Mouse (Mus musculus) kidney, adult 8-10 months (tissue): ENCODE measurements around the gene Map2k6.
A peak's percentile ranks its signal among the peaks of the same experiment; 100 is the strongest.

ENCODE experiments used
- DNase-seq, 2 experiments: peaks; one replicate each; pipeline ENCODE4 v3.0.0; 2022

Map2k6 gene

DNA sequence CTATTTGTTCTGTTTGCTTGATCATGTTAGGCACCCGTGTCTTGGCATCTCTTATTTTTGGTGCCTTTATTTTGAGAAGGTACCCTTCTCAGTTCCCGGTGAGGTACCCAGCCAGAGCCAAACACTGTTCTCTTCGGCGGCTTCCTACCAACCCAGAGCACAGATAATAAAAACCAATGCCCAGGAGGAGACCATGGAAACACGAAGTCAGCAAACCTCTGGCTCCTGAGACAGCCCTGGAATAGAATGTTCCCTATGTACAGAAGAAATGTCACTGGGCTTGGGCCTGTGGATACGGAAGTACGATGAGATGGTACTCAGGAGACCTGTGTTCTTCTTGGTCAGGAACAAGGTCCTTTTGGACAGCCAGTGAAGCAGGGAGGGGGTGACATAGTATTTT lies 89.4 kb downstream of the Map2k6 start:
- no peak for DNase-seq

DNA sequence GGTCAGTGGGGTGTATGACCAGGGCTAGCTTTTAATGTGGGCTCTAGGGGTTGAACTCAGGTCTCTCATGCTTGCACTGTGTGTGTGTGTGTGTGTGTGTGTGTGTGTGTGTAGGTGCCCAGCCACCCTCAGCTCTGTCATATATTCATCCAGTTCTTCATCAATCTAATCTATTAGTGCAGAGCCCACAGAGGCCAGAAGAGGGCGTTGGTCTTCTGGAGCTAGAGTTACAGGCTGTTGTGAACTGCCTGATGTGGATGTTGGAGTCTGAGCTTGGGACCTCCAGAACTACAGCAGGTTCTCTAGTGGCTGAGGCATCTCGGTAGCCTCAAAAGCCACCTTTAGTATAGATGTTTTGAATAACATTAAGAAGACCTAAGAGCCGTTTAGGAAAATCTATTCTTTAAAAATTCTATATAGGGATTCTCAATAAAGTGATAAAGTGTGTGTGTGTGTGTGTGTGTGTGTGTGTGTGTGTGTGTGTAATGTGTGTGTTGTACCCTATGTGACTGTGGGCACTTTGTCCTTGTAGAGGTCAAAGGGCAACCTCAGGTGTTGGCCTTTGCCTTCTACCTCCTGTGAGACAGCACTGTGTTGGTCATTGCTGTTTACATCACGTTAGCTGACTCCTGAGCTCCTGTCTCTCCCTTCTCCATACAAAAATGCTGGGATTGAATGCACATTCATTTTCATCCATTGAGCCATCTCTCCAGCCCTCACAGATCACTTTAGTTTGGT lies 96.6 kb downstream of the Map2k6 start:
- DNase-seq, result no peak

DNA sequence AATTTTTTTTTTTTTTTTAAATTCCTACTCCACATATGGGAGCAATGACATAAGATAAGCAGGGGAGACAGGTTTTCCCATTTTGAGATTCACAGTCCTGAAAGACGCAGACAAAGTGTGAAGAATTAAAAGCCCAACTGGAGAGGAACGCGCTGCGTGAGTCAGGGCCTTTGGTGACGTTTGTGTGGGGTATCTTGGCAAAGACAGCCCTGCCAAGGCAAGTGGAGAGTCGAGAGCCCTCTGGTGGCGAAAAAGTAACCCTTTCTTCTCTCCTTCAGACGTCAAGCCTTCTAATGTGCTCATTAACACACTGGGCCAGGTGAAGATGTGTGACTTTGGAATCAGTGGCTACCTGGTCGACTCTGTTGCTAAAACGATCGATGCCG lies 97.1 kb downstream of the Map2k6 start:
- DNase-seq, result peak; percentile 55 to 67

DNA sequence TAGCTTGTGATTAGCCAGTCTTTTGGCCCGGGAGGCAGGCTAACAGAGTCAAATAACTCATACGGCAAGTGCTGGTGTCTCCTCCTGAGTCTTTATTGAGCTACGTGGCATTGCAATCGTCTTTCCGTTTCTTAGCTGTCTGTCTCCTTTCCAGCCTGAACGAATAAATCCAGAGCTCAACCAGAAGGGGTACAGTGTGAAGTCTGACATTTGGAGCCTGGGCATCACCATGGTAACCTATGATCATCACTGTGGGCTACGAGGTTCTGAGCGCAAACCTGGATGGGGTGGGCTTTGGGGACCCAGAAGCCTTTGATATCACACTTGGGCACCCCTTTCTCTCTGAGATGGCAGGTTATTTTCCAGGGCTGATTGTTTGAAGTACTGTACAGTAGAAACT lies 98.8 kb downstream of the Map2k6 start:
- no peak for DNase-seq

DNA sequence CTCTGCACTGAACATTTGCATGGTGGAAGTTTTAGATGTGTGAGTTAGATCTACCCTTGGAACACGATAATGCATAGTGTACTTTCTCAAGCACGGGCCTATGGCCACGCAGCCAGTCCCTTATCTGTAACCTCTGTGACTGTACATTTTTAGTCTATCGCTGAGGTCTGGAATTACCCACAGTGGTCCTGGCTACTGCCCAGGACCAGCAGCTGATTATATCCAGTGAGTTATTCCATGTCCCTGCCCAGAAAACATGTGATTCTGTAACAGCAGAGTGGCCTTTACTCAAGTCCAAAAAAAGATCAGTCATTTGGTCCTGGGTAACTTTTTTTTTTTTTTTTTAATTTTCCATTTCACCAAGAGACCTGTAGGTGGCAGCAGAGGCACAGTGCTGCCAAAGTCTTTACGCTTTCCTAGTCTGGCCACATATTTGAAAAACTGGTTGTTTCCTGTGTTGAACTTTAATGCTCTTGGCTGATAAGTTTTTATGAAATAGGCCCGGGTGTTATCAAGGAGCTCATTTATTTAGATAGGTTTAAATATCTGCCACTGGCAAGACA lies 99.8 kb downstream of the Map2k6 start:
- peak; percentile 52 to 66 for DNase-seq

DNA sequence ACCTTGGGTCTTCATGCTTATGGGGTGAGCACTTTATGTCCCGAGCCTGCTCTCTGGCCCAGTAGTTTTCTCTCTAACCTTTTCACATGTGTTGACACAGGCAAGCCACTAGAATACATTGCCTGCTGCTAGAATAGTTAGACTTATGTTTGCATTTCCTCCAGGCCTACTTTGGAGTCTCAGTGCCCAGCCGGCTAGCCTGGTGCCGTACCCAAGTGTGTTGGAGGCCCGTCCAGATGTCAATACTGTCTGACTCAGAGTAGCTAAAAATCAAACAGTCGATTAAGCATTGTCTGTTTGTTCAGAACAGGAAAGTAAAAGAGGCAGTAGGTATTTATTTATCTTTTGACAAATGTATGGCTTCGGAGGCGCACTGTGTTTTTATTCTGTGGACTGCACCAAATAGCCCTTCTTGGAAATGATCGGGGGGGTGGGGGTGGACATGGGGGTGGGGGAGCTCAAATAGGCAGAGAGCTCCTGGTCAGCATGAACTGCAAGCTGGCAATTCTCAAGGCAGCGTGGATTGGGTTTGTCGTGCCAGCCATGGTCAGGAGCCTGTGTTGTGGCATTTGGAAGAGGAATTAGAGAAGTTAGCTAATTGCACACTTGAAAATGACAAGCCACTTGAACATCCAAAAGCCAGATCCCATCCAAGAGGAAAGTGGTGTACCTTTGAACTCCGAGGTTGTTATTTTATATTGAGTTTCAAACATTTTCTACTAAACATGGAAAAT lies 104.2 kb downstream of the Map2k6 start:
- no peak for DNase-seq

DNA sequence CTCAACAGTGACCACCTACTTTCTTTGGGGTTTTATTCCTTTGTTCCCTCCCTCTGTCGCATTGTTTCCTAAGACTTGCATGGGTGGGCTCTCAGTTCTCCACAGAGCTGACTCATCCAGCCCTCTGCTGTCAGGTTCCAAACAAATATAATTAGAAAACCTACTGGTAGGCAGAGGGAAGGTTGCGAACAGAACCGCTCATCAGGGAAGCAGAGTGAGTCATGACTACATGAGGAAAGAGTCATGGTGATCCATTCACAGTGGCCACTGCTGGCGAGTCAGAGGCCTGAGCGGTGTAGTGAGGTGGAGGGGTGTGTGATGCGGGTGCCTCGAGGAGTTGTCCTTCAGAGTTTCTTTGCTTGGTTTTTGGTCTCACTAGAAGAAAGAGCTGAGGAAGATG lies 112.5 kb downstream of the Map2k6 start:
- DNase-seq, result no peak

DNA sequence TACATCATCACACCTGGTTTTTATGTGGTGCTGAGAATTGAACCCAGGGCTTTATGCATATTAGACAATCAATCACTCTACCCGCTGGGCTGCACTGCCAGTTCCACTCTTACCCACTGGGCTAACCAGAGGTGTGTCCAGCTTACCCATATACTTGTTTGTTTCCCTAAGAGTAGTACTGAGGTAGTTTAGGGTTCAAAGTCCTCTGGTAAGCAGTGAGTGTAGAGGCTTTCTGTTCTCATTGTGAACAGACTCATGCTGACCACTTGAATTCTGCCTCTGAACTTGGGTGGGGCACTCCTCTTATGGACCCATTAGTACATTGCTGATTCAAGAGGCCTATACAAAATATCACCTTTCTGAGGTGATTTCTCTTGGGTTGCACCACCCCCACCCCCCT lies 119.7 kb downstream of the Map2k6 start:
- DNase-seq, result no peak

DNA sequence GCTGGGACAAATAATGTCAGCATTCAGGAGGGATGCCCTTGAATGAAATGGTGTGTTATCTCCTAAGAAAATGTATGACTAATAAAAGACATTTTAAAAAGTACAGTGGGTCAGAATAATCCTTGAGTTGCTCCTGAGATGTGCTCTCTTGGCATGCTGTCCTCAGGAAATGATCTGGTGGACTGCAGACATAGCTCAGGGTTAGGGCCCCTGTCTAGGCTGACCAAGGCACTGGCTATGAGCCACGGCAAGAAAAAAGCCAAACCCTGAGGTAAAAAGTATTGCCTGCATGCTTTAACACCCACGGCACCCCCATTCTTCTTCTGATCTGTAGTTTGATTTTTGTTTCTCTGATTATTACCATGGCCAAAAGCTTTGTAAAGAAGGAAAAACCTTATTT lies 124.0 kb downstream of the Map2k6 start:
- DNase-seq, result no peak

DNA sequence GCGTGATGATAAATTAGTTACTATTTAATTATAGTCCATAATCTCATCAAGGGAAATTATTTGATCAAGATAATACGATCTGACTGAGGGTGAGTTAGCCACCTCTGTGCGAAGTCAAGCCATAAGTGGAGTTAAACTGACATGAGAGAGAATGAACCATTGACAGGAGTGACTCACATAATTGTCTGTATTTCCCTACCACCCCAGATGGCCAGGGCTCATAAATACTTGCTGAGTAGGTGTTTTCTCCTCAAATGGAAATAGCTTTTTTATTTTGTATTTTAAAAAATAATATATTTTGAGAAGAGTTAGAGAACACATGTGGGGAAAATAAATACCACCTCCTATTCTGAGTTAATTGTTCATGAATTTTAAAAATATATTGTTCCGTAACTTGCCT lies 127.2 kb downstream of the Map2k6 start:
- DNase-seq, result no peak

DNA sequence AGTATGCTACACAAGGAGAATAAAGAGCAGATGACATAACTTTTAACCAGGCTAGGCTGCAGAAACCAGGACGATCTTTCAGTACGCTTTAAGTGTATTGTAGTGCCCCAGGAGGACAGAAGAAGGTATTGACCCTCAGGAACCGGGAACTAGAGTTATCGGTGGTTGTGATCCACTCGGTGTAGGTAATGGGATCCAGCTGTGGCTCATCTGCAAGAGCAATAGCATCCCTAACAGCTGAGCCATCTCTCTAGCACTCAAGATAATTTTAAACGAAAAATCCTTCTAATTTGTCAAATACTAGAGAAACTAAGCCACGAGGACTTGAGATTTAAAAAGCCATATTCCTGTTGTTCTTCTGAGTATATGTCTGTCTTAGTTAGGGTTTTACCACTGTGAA lies 132.2 kb downstream of the Map2k6 start:
- DNase-seq, result no peak

DNA sequence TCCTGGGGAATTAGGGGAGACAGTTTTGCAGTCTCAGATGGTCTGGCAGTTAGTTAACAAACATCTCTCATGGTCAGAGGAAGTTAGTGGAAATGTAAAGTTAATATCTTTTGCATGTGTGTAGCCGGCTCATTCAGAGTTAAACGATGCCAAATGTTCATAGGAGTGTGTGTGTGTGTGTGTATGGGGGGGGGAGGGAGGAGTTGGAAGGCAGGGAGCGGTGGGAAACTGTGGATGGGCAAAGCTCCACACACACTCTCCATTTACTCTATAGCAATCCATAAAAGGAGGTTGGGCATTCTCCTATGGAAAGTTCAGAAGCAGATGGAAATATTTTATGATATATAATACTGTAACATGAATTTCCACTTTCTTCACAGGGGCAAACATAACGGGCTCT lies 135.9 kb downstream of the Map2k6 start:
- no peak for DNase-seq

DNA sequence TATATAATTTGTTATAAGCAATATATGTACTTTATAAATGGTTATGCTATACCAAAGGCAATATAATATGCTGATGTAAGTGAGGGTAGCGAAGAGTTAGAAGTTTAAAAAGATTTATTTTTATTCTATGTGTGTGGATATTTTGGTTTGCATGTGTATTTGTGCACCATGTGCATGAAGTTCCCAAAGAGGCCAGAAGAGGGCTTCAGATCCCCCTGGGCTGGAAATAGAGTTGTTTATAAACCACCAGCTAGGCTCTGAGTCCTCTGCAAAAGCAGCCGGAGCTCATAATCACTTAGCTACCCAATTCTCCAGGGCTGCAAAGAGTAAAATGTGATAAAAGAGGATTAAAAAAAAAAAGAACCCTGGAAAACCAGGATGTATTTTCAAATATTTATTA lies 137.6 kb downstream of the Map2k6 start:
- DNase-seq, result no peak

DNA sequence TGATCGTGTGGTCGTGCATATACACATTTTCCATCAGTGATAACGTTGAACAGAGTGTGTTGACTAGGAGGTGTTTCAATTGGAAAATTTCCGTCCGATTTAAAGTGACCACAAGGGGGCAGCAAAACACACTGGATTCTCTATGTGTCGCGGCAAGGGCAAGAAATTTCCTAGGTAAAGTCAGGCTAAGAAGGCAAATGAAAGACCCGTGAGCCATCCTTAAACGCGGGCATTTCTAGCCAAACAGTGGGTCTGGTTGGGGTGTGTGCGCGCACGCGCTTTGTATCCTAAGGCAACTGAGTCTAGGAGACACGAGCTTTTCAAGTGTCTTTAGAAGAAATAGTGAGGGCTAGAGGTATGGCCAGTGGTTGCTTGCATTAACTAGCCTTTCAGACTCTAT lies 138.7 kb downstream of the Map2k6 start:
- peak; percentile 53 to 83 for DNase-seq

DNA sequence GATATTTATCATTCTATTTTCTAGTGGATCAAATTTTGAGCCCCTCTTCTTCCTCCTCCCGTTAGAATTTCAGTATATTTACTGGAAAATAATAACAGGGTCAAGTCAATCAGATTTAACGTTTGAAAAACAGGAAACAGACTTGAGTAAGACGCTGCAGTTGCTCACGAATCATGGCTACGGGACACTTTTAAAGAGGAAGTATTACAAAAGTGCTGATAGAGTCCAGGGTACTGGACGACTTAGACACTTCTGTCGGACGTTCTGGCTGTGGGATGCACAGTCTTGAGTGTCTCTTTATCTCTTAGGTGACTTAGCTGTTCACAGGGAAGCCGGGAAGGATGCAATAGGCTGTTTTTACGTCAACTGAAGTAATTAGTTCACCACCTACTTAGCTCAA lies 139.3 kb downstream of the Map2k6 start:
- no peak for DNase-seq

DNA sequence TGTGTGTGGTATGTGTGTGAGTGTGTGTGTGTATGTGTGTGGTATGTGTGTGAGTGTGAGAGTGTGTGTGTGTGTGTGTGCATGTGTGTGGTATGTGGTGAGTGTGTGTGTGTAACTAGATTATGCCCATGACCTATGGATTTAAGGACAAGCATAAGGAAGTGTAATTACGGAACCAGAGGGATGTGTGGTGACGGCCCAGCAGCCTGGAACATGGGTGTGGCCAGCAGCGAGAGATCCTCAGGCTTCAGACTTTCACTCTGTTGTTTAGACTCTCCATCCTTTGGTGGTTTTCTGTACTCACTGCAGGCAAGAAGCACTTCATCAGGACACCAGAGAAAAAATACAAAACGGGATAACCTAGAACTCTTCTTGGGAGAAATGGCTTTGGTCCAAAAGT lies 143.0 kb downstream of the Map2k6 start:
- no peak for DNase-seq

DNA sequence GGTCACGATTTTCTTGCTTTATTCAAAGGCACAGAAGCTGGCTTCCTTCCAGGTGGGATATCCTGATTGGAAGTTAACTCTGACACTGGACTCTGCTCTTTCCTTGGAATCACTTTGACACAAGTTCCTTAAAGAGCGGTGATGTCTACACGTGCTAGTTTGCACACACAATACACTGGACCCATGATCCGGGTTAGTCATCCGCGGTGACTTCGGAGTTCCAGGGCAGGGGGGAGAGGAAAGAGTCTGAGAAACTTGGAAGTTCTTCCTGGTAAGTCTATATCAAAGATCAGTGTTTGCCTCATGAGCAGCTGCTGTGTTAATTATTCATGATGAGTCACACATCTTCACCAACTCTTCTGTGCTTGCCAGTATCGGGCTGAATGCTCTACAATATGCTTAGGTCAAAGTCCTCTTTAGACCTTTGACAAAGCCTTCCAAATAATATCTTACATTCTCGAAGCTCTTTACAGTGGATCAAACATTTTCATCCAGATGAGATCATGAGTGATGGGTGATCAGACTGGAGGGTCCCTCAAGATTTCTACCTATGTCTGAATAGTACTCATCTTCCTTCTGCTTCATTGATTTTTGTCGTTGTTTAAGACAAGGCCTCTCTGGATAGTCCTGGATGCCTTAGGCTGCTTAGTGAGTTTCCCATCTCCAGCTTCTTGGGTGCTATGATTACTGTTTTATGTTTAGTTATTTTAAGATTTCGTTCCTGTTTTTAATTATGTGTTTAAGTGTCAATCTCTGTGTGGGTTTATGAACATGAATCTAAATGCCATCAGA lies 145.7 kb downstream of the Map2k6 start:
- DNase-seq, result peak; percentile 50 to 52

DNA sequence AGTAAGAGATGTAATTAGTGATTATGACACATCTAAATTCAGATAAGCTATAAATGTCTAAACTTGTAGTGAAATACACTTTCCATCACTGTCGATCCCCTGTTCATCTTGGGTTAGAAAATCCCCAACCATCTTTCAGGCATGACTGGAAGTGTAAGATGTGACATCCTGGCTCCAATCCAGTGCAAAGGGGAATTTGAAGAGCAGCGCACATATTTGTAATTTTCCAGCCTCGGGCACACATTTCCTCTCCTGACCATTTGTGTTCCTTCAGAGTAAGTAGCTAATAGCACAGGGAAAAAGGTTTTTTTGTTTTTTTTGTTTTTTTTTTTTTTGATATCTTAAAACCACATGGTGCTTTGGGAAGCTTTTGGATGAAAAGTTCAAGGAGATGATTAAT lies 146.5 kb downstream of the Map2k6 start:
- DNase-seq, result peak in 1 of 2 experiments; percentile 19

DNA sequence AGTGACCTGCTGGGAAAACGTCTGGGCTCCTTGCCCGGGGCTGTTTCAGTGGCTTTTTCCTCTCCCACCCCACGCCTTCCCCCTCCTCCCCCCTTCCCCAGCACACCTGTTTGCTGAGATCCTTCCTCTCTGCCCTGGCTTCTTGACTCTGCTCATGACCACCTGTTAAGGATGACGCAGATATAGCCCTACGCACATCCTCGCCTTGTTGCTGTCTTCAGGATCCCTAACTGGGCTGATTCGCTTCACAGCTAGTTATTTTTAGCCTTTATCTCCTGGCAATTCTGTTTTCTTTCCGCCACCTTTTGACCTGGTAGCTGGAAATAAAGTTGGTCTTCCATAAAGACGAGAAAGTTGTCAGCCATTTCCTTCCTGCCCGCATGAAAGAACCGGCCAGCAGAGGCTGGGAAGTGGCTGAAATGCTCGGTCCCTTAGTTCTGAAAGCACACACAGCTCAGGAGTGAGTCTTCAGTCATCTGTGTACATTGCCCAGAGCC lies 152.6 kb downstream of the Map2k6 start:
- peak; percentile 39 to 49 for DNase-seq

DNA sequence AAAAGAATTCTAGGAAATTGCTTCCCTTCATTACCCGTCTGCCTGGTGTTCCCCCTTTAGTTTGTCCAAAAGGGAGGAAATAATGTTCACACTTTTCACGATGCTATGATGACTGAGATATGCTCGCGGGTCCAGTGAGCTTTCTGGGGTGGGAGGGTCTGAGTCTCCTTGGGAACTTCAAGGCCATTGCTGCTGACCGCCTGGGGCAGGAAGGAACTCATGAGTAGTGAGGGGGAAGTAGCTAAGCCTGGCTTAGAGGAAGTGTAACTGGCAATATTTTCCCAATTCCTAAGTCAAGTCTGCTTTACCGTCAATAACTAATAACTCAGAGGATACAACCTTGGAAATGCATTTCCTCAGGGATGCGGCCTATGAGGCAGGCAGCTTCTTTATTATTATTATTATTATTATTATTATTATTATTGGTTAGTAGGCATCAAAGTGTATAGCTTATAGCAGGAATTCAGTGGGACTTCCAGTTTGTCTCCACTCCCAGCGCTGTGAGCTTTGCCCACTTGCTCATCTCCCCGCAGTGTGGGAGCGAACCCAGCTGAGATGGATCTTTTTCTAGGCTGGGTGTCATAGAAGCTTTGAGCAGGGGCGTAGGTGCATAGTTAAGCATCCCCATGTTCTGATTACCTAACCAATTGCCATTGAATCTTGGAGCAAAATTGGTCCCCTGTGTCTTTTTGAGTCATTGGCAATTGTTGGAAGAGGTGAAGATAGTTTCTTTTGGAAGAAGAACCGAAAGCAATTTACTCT lies 163.6 kb downstream of the Map2k6 start:
- DNase-seq, result no peak

DNA sequence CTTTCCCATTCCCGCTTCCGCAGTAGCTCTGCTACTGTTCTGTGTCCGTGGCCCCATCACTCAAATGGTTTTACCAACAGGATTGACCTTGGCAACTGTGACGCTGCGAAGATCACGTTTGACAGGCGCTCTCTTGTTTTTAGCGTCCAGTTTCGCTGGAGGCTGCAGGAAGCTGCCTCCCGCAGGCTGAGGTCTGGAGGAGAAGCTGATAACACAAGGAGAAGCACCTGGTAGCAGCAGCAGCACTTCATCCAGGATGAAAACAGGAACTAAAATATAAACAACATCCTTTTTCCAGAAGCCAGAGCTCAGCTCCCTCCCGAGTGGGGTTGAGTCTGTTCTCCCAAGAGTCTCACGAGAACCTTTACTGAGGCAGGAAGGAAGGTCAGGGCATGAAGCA lies 164.3 kb downstream of the Map2k6 start:
- peak in 1 of 2 experiments; percentile 10 for DNase-seq

DNA sequence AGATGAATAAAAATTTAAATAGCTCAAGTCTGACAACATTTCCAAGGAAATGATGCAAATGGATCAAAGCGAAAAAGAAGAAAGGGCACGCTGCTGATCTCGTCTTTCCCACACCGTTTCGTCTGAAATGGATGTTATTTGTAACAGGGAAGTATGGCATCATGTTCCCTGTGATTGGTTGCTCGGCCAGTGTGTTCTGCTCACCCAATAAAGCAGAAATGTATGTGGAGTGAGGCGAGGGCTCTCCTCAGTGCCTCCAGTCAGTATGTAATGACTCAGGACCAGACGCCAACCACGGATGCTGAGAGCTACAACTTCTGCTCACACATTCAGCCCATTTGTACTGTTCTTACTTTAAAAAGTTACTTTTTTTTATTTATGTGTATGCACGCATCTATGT lies 164.9 kb downstream of the Map2k6 start:
- DNase-seq, result no peak

DNA sequence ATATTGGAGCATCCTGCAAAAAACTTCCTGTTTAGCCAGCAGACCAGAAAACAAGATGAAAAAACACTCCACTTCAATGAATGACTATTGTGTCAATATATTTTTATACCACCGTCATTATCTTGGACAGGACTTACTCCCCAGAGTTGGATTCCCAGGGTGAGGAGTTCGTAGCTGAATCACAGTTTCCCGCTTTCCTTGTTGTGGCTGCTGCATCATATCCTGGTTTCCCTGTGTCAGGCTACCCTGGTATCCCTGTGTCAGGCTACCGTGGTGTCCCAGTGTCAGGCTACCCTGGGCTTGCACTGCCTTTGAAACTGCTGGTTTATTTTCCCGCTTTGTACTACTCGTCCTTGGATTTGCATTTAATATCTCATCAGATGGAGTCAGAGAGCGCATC lies 167.4 kb downstream of the Map2k6 start:
- DNase-seq, result no peak
